Mouse (Mus musculus): Measurements from ENCODE around the gene Nfix. TPM values are rescaled to one million over a fixed set of nuclear protein-coding genes. Genes with fewer than 3 reads are reported as not detected.
"Not testable (repeated sequence)": the region's sequence is repeated elsewhere in the genome, so short reads cannot be mapped to it uniquely, and the experiment has no call there.

Gene Nfix
- polyA plus RNA-seq, 3 experiments from 2014 or later = 0.92 to 6.3 (median 3.1) TPM

GRCm38 (mm10) chr8:84832759-84833742, 32.9 kb upstream of the Nfix start:
- no peak for ATAC-seq

GRCm38 (mm10) chr8:84832034-84832717, 32.0 kb upstream of the Nfix start:
- peak; percentile 74 for ATAC-seq

GRCm38 (mm10) chr8:84831490-84831889, 31.3 kb upstream of the Nfix start, which contains the start of gene Gadd45gip1:
Gene Gadd45gip1, plus strand, starts transcription at chr8:84831522.
- ATAC-seq = peak; percentile 72

GRCm38 (mm10) chr8:84826518-84826917, 26.4 kb upstream of the Nfix start:
- ATAC-seq = not testable (repeated sequence)

- ATAC-seq = peak; percentile 84
Observed at GRCm38 (mm10) chr8:84825636-84826035, 25.5 kb upstream of the Nfix start.

- peak; percentile 79 for ATAC-seq
Observed at GRCm38 (mm10) chr8:84823653-84824052, 23.5 kb upstream of the Nfix start.

GRCm38 (mm10) chr8:84822723-84823122, 22.6 kb upstream of the Nfix start, which contains the start of gene Dand5:
Gene Dand5, minus strand, starts transcription at chr8:84822823.
- ATAC-seq = no peak

GRCm38 (mm10) chr8:84816117-84816516, 16.0 kb upstream of the Nfix start:
- ATAC-seq = no peak

GRCm38 (mm10) chr8:84815547-84815946, 15.4 kb upstream of the Nfix start:
- ATAC-seq = peak; percentile 75

- no peak for ATAC-seq
Observed at GRCm38 (mm10) chr8:84814555-84815441, 14.7 kb upstream of the Nfix start.

- no peak for ATAC-seq
Observed at GRCm38 (mm10) chr8:84814240-84814554, 14.1 kb upstream of the Nfix start.

GRCm38 (mm10) chr8:84813830-84814229, 13.7 kb upstream of the Nfix start:
- no peak for ATAC-seq

GRCm38 (mm10) chr8:84813059-84813458, 12.9 kb upstream of the Nfix start:
- ATAC-seq = peak; percentile 84

GRCm38 (mm10) chr8:84811303-84811702, 11.2 kb upstream of the Nfix start:
- ATAC-seq = no peak

- peak; percentile 54 for ATAC-seq
Observed at GRCm38 (mm10) chr8:84810896-84811295, 10.8 kb upstream of the Nfix start.

- no peak for ATAC-seq
Observed at GRCm38 (mm10) chr8:84809941-84810280, 9.8 kb upstream of the Nfix start.

GRCm38 (mm10) chr8:84809109-84809940, 9.2 kb upstream of the Nfix start:
- no peak for ATAC-seq

- no peak for ATAC-seq
Observed at GRCm38 (mm10) chr8:84806031-84806430, 5.9 kb upstream of the Nfix start.

- no peak for ATAC-seq
Observed at GRCm38 (mm10) chr8:84799136-84799931, 810 bp downstream of the Nfix start.

- ATAC-seq = no peak
Observed at GRCm38 (mm10) chr8:84798446-84799135, 1.6 kb downstream of the Nfix start.
